Mouse (Mus musculus) kidney, adult 10 weeks (tissue): ENCODE measurements around the gene Gm10118. TPM values are rescaled to one million over a fixed set of nuclear protein-coding genes. Genes with fewer than 3 reads are reported as not detected.

ENCODE experiments used
- polyA plus RNA-seq: library from polyadenylated mRNA; stranded (reverse); fragments of 350-450 nt; fragmentation: Illumina TruSeq; extraction: RNeasy Lipid Tissue Mini Kit (QIAGEN cat#74804); gene quantifications from one replicate; pipeline ENCODE4 v1.2.3, GENCODE M21; 2014; ENCODE audit warnings: low read depth, low replicate concordance

Gene Gm10118
- not detected for polyA plus RNA-seq

DNA sequence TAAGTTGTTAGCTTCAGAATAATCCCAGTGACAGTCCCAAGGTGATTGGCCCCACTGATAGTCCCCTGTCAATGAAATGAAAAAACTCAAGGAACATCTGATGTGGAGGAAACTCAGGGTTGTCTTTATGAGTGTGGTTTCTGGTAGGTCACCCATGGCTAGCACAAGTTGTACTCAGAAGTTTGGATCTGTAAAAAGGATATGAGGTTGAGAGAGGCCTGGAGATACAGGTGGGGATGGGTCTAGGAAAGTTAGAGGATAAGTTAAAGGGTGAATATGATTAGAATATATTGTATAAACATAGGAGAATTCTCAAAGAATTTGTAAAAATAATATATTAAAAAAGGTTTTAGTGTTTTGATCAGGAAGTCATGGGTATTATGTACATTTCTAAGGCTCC, at the start of gene Gm10118:
TSS of gene Gm10118 (minus strand) at position 101 of the 400 bp plus-strand sequence.

Other genes with a start within 250 kb of the Gm10118 start
- not detected for gene Lrrtm3, start 162.8 kb upstream of the Gm10118 start, polyA plus RNA-seq